8 mouse cellular contexts compared by ENCODE assay signal in genomic region chrX:20291282-20292039, GRCm38 (mm10). TPM values are rescaled to one million over a fixed set of nuclear protein-coding genes. Genes with fewer than 3 reads are reported as not detected.
A peak's percentile ranks its signal among the peaks of the same experiment; 100 is the strongest.
DNase-seq lines count a peak whose midpoint lies in the region; ATAC-seq and TF ChIP-seq lines count a peak whose summit lies in the region.

Slc9a7 (minus strand) TSS chrX:20291807.

- no peaks in the 10 kb centered on the region for H3K36me3 ChIP-seq in neural tube, embryonic 15.5 days

- peak within 1 kb of the TSS; percentile 75 for H3K4me3 ChIP-seq in layer of hippocampus, adult 2 months
- peak within 1 kb of the TSS; percentile 62 for H3K4me3 ChIP-seq in lung, adult 2 months (replicated peaks; ENCODE audit: extremely low read depth, low read depth, low read length)
- H3K4me3 ChIP-seq in neural tube, embryonic 15.5 days (replicated peaks): peak within 1 kb of the TSS; percentile 61

- H3K27ac ChIP-seq in layer of hippocampus, adult 2 months: peak within 1 kb of the TSS; percentile 89
- H3K27ac ChIP-seq in neural tube, embryonic 15.5 days (replicated peaks): peak within 1 kb of the TSS; percentile 77

- intact Hi-C loops in heart, postnatal 36 days (cut with DNase I): no loop called here

- DNase-seq in cerebellum, adult 11-12 months: peak; percentile 85
- peak; percentile 14 for DNase-seq in forelimb bud, embryonic 11.5 days (ENCODE audit: low read depth, low spot score)
- peak; percentile 21 to 47 for DNase-seq in heart, postnatal 36 days
- DNase-seq in layer of hippocampus, adult 2 months (ENCODE audit: low spot score in 2 of 2): peak; percentile 49 to 61
- peak; percentile 39 for DNase-seq in lung, adult 2 months
- DNase-seq in testis, postnatal 10 days (ENCODE audit: low spot score): peak; percentile 72

- no peaks in the 10 kb centered on the region for H3K9me3 ChIP-seq in neural tube, embryonic 15.5 days (replicated peaks)

- 20% methylated on average over 65 of the region's 65 CpGs for WGBS in lung, adult 2 months
- WGBS in neural tube, embryonic 15.5 days: 11% methylated on average over 51 of the region's 65 CpGs

- peak within 1 kb of the TSS; percentile 61 for H3K4me2 ChIP-seq in neural tube, embryonic 15.5 days

- H3K27me3 ChIP-seq in neural tube, embryonic 15.5 days (replicated peaks): no peaks in the 10 kb centered on the region

- TF ChIP-seq POLR2A in lung, adult 2 months (IDR thresholded peaks at IDR 0.05; ENCODE audit: borderline replicate concordance, extremely low read depth, low read depth, low read length): no peak

- TF ChIP-seq CTCF in layer of hippocampus, adult 2 months (conservative IDR thresholded peaks at IDR 0.05): no peak
- no peak for TF ChIP-seq CTCF in lung, adult 2 months (IDR thresholded peaks at IDR 0.05; ENCODE audit: insufficient read depth, low read length)

- ATAC-seq in CD4-positive, CD25-positive, alpha-beta regulatory T cell, adult 4 months: peak; percentile 72
- peak; percentile 93 for ATAC-seq in neural tube, embryonic 15.5 days (ENCODE audit: low FRiP score)

- H3K9ac ChIP-seq in neural tube, embryonic 15.5 days (replicated peaks): peak within 1 kb of the TSS; percentile 72

- H3K4me1 ChIP-seq in lung, adult 2 months (ENCODE audit: control insufficient read depth, insufficient read depth, low read length): no peaks in the 10 kb centered on the region
- H3K4me1 ChIP-seq in neural tube, embryonic 15.5 days: no peaks in the 10 kb centered on the region

RNA-seq across cellular contexts. Expression of gene Slc9a7, which starts in this region (rescaled TPM):
- polyA plus RNA-seq in CD4-positive, CD25-positive, alpha-beta regulatory T cell, adult 4 months (2017; shearing (Covaris generic)): 1 to 10 TPM; 4.7 to 5.7 TPM
- total RNA-seq in heart, postnatal 36 days (2021): 1 to 10 TPM; 3.9 to 4.0 TPM
- 10 to 100 TPM; 62.9 to 65.6 TPM for total RNA-seq in layer of hippocampus, adult 2 months (2021)
- 2.6 and 4.1 TPM in 2 replicates for polyA plus RNA-seq in lung, adult 2 months (2012; rRNA removed)
- polyA plus RNA-seq in neural tube, embryonic 15.5 days (2015; fragmentation: Nextera tagmentation; extraction: Ambion mirVana): 12.1 and 14.5 TPM in 2 replicates

Comparison
In these comparisons a context has a peak if more than half of its experiments do, and no peak if none do; other contexts are left out.
1. Peak in every context shown above with its lines: DNase-seq, ATAC-seq, H3K4me3 ChIP-seq and H3K27ac ChIP-seq.
2. RNA of gene Slc9a7 (total RNA-seq): 62.9 to 65.6 TPM in layer of hippocampus, adult 2 months; 3.9 to 4.0 TPM in heart, postnatal 36 days; every median in the first group is over 10 times any median in the second.
3. DNase-seq: peak in every context shown above with its lines; median percentile 85 in cerebellum, adult 11-12 months; 72 in testis, postnatal 10 days; 55 in layer of hippocampus, adult 2 months; 39 in lung, adult 2 months; 34 in heart, postnatal 36 days; 14 in forelimb bud, embryonic 11.5 days.